Mouse (Mus musculus) ZHBTc4 (cell line): ENCODE data around the gene 1810010D01Rik.

ENCODE experiments used
- DNase-seq: peaks from one replicate; pipeline ENCODE4 v3.0.0-alpha.2; 2011; ENCODE audit warnings: low read depth, low spot score

Gene 1810010D01Rik

GRCm38 (mm10) chr7:145176750-145177589 is 30.9 kb downstream of the 1810010D01Rik start:
- DNase-seq: peak; percentile 29

GRCm38 (mm10) chr7:145173563-145173962 is 34.4 kb downstream of the 1810010D01Rik start:
- DNase-seq: no peak

- DNase-seq: peak; percentile 67
Observed at GRCm38 (mm10) chr7:145173116-145173515, 34.8 kb downstream of the 1810010D01Rik start.

GRCm38 (mm10) chr7:145169703-145170102 is 38.2 kb downstream of the 1810010D01Rik start:
- DNase-seq: no peak

GRCm38 (mm10) chr7:145159283-145160240 is 48.4 kb downstream of the 1810010D01Rik start:
- DNase-seq: peak; percentile 34
